Mouse (Mus musculus) thymus, postnatal 4 days (tissue): ENCODE measurements around the gene Cdca5.

Experiments
- DNase-seq: peaks from one replicate; pipeline ENCODE4 v3.0.0; 2021

Gene Cdca5

GRCm38 (mm10) chr19:6061641-6062302, 23.0 kb upstream of the Cdca5 start:
- peak; percentile 77 for DNase-seq

- DNase-seq, result no peak
Observed at GRCm38 (mm10) chr19:6062418-6062817, 22.4 kb upstream of the Cdca5 start.

DNA sequence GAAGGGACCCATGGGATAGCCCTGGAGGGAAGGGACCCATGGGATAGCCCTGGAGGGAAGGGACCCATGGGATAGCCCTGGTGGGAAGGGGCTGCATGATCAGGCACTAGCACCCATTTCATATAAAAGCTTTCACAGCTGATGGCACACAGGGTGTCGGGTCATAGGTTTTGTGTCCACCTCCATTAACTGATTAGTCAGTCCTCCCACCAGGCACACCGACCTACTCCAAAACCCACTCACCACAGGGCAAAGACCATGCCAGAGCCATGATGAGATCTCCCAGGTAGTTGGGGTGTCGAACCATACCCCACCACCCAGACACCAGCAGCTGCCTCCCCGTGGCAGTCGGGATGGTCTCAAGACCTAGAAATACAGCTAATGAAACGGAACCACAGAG, 21.7 kb upstream of the Cdca5 start:
- DNase-seq, result no peak

DNA sequence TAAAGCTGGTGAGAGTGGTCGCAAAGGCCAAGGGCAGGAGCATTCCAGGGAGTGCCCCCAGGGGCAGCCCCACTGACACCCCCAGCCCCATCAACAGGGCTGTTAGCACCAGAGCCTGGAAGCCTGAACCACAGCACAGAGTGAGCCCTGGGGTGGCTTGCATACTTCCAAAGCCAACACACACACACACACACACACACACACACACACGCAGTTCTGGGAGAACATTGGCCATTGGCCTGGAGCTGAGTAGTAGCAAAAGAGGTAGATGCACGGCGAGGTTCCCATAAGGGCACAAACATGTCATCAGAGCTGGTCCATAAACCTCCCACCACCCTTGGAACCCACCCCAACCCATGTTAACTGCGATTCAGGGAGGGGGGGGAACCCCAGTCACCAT, 18.2 kb upstream of the Cdca5 start:
- no peak for DNase-seq

GRCm38 (mm10) chr19:6067011-6067723, 17.6 kb upstream of the Cdca5 start:
- peak; percentile 96 for DNase-seq

GRCm38 (mm10) chr19:6067724-6068415, 16.9 kb upstream of the Cdca5 start, which contains the start of gene Tm7sf2:
Gene Tm7sf2, minus strand, starts transcription at chr19:6068373.
- DNase-seq, result peak; percentile 89

DNA sequence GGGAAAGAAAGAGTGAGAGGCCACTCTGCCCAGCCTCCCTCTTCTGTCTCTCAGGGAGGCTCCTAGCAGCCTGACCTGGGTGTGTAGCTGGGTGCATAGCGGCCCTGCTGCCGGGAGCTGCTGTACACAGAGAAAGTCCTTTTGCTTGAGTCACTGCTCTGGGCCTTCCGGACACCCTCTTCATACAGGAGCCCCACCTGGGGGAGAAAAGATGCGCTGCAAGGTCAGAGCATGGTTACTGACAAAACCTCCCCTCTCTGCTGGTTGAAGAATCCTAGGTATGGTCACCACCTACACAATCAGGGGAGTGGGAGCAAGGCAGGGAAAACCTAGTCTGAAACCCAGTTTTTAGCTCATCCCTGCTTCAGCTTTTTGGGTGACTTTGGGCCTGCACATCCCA, 15.8 kb upstream of the Cdca5 start:
- DNase-seq, result peak; percentile 77

GRCm38 (mm10) chr19:6069851-6070250, 14.9 kb upstream of the Cdca5 start:
- DNase-seq, result no peak

- peak; percentile 19 for DNase-seq
Observed at GRCm38 (mm10) chr19:6070571-6071250, 14.1 kb upstream of the Cdca5 start.

- DNase-seq, result no peak
Observed at GRCm38 (mm10) chr19:6071261-6071660, 13.5 kb upstream of the Cdca5 start.

DNA sequence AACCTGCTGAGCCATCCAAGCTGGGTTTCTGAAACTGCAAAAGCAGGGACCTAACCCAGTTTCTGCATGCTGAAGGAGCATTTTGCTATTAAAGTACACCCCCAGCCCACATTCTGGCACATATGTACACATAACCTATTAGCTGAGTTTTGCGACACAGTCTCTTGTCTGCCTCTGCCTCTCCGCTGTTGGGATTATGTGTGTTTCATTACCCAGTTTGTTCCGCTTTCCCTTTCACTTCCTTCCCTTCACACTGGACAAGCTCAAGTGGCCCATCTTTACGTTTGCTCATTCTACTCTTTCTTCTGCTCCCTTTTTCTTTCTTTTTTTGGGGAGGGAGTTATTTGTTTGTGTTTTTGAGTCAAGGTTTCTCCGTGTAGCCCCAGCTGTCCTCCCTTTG, 10.9 kb upstream of the Cdca5 start:
- no peak for DNase-seq

DNA sequence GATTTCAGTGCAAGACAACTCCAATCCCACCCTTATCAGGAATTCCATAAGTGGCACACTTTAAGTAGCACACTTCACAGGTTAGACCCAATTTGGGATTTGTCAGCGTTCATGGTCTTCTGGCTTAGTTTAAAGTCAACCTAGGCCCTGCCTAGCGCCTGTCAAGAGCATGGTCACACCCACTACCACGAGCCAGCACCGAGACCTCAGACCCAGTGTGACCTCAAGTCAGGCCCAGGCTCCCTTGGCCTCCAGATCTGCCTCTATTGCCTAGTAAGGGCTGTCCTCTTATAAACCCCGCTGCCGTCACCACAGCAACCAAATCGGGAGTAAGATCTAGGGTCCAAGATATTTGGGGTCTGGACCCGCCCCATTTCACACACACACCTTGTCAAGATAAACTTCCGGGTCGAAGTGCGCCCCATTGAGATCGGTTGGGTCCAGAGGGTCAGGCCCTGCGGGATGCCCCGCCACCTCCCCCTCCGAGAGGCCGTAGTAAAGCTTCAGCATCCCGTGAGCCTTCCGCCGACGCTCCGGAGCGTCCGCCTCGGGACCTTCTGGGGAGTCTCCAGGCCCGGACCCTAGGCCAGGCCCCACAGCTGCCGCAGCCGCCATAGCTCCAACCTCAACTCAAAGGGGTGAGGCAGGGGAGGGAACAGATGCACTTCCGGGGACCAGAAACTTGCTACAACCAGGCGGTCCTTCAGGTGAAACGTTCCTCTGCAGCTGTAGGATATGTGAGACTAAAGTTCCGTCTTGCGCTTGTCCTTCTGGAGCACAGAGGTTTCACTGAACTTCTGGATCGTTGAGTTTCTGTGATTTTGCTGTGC, 8.0 kb upstream of the Cdca5 start, which contains the start of gene Vps51:
Gene Vps51, minus strand, starts transcription at position 668 of the 830 bp plus-strand sequence.
- peak; percentile 86 for DNase-seq

DNA sequence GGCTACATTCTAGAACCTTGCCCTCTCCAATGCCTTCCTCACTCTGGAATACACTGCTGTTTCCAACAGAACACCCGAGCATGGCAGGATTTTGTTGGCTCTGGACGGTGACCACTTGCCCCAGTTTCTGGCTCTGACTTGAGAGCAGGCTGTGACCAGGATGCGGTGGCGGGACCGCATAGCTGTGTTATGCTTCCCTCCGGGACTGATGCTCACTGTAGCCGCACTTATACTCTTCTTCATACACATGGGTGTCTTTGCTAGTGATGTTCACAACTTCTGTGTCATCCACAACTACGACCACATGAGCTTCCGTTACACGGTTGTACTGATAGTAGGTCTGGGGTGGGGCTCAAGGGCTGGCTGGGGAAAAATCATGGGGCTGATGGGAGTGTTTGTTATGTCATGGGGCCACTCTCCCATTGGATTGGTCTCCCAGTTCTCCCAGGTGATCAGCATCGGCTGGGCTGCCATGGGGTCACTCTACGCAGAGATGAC, 4.8 kb upstream of the Cdca5 start, which contains the start of gene Tmem262:
Gene Tmem262, plus strand, starts transcription at position 51 of the 498 bp plus-strand sequence.
- no peak for DNase-seq

GRCm38 (mm10) chr19:6082156-6082555, 2.6 kb upstream of the Cdca5 start, which contains the start of gene Gm28374:
Gene Gm28374, minus strand, starts transcription at chr19:6082256.
- no peak for DNase-seq

- peak; percentile 73 for DNase-seq
Observed at GRCm38 (mm10) chr19:6085417-6085879, 665 bp downstream of the Cdca5 start.

GRCm38 (mm10) chr19:6088841-6089240, 4.1 kb downstream of the Cdca5 start:
- no peak for DNase-seq

DNA sequence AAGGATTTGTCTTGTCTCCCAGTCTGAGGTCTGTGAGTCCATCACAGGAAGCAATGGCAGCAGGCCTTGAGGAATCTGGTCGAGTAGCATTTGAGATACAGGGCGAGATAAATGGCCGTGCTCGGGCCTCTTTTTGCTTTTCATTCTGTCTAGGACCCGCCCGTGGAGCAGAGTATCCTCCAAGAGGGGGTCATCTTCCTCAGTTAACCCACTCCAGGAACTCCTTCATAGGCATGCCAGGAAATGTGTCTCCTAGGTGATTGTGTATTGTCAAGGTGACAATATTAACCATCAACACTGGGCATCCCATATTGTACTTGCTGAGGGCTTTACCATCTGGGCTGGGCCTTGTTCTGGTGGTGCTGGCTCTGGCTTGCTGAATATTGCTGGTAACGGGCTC, 9.3 kb downstream of the Cdca5 start, which contains the start of gene AC131692.1:
Gene AC131692.1, plus strand, starts transcription at position 301 of the 400 bp plus-strand sequence.
- no peak for DNase-seq

- DNase-seq, result no peak
Observed at GRCm38 (mm10) chr19:6097847-6098246, 13.1 kb downstream of the Cdca5 start.

GRCm38 (mm10) chr19:6101186-6101585, 16.4 kb downstream of the Cdca5 start:
- no peak for DNase-seq

- DNase-seq, result no peak
Observed at GRCm38 (mm10) chr19:6102169-6102853, 17.5 kb downstream of the Cdca5 start.

DNA sequence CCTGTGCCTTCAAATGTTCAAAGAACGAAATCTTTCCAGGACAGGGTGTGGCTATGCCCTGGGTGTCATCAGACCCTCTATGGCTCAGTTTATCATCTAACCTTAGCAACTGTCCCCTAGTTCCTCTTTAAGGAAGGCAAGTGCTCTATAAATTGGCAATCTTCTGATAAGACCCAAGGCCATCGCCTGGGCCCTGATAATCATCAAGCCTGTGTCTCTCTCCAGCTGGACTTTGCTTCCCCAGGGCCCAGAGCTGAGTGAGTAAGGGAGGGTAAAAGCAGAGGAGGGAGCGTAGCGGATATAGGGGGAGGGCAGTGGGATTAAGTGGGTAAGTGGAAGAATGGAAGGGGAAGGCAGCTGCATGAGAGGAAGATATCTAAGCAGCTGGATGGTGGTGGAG, 19.7 kb downstream of the Cdca5 start:
- DNase-seq, result no peak
